Mouse (Mus musculus): ENCODE data around the gene Smox.
A peak's percentile ranks its signal among the peaks of the same experiment; 100 is the strongest.

Smox gene

DNA sequence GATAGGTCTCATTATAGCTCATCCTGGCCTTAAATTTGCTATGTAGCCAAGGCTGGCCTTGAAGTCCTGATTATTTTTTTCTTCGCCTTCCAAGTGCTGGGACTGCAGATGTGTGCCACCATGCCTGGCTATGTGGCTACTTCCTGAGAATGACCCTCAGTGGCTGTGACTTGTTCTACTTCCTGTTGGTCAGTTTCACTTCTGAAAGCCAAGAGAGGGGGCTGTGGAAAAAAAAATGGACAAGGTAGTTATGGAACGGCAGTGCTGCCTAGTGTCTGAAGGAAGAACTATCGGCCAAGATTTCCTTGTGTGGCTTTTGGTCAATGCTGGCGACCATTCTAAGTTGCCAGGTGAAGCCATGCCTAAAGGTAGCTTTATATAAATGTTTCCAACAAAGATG lies 26.3 kb downstream of the Smox start:
- no peak for DNase-seq

DNA sequence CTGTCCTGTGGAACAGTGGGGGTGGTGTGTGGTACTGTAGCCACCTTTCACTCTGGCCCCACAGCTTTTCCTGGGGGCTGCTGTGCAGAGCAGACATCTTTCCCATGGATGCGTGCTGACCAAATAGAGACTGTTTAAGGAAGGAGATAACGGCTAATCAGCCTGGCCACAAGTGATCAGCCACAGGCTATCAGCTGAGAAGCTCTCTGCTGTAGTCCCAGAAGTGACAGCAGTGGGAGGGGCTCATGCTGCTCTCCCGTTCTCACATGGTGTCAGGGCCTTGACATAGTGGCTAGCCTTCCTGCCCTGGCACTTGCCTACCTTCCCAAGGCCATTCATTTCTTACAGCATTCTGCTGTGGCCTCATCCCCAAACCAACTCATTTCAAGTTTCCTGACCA lies 27.5 kb downstream of the Smox start:
- DNase-seq, result no peak

DNA sequence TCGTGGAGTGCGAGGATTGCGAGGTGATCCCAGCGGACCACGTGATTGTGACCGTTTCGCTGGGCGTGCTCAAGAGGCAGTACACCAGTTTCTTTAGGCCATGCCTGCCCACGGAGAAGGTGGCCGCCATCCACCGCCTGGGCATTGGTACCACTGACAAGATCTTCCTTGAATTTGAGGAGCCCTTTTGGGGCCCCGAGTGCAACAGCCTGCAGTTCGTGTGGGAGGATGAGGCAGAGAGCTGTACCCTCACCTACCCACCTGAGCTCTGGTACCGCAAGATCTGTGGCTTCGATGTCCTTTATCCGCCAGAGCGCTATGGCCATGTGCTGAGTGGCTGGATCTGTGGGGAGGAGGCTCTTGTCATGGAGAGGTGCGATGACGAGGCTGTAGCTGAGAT lies 29.4 kb downstream of the Smox start:
- no peak for DNase-seq

DNA sequence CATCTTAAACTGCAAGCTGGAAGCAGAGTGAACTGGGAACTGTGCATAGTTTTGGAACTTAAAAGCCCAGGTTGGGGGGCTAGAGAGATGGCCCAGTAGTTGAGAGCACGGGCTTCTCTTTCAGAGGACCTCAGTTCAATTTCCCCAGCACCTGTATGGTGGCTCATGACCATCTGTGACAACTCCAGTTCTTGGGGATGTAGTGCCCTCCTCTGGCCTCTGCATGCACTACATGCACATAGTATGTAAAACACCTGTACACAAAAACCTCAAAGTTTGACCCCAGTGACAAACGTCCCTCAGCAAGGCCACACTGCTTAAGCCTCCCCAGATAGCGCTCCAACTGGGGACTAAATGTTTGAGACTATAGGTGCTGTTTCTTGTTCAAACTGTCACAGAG lies 35.8 kb downstream of the Smox start:
- DNase-seq, result peak; percentile 39

DNA sequence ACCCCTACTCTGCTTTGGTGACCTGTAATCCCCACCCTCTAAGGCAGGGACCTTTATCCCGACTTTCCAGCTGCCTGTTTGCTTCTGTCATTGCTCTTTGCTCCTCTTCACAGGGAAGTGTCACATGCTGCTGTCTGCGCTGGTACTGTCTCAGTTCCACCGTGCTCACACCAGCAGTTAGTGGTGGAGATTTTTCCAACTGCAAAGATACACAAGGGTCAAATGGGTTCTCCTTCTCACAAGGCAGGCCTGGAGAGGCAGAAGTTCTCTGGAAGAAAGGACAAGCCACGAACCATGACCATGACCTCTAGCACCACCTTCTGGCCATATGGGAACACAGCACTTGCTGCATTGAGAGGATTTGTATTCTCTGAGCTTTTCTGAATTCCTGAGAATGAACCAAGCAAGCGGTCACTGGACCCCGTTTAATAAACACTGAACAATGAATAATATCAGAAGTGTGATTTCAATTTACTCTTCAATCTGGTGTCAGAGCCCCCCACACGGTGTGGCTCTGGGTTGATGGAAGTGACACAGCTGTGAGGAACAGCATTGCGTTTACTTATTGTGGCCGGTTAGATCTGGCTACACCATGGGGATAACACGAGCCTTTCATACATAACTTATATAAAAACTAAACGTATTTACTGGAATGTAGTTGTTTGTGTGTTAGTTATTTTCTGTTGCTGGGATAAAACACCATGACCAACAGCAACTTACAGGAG lies 38.8 kb downstream of the Smox start:
- peak; percentile 78 for DNase-seq

DNA sequence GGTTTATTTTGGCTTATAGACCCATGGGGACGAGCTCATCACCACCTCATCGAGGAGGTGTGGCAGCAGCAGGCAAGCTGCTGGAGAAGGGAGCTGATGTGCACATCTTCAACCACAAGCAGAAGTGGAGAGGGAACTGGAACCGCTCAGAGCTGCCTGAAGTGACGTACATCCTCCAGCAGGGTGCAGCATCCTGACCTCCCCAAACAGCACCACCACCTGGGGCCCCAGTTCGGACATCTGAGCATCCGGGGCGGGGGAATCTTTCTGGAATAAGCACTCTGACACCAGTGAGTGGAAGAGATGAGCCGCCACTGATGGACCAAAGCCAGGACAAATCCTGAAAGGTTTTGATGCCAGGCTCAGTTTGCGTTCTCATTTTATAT lies 39.3 kb downstream of the Smox start:
- peak; percentile 60 for DNase-seq

DNA sequence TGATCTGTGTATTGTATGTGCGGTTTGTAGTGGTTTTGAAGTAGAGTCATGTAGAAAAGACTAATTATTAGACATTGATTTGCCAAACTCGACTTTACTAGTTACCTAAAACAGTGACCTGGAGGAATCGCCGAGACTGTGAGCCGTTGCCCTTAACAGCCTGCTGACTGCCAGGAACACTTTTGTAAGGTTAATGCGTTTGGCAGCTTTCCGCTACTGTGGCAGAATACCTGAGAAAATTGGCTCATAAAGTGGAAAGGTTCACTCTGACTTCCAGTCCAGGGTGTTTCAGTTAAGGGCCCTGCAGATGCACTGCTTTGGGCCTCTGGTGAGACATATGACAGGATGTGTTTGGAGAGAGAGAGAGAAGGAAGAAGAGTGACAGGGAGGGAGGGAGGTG lies 40.0 kb downstream of the Smox start:
- DNase-seq, result no peak

DNA sequence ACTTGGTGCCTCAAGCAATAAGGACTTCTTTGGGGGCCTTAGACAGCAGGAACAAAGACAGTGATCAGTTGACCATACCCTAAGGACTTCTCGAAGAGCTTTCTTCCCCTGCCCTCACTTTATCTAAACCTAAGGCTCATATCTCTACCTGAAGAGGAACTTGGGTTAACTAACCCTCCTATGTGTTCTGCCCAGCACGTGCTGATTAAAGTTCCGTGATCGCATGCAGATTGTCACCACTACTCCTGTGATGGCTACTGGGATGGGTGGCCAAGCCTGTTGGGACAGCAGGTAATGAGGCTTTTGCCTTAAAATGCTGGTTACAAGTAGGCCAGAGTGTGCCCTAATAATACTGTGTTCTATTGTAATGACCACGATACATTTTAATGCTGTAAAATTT lies 43.9 kb downstream of the Smox start:
- DNase-seq, result no peak

DNA sequence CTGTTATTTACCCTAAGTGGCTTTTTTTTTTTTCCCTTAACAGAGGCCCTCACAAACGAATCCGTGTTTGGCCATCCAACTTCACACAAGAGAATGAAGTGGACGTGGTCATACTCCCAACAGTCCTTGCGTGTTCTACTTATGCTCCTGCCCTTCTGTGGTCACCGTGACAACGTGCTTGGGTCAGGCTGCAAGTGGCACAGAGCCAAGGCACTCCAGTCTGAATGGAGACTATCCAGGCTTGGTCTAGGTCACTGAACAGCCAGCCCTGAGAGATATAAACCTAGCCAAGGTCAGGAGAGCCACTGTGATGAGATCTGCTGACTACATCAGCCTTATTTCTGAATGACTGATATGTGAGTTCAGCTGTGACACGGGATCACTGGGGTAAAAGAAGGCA lies 47.0 kb downstream of the Smox start:
- peak; percentile 69 for DNase-seq

DNA sequence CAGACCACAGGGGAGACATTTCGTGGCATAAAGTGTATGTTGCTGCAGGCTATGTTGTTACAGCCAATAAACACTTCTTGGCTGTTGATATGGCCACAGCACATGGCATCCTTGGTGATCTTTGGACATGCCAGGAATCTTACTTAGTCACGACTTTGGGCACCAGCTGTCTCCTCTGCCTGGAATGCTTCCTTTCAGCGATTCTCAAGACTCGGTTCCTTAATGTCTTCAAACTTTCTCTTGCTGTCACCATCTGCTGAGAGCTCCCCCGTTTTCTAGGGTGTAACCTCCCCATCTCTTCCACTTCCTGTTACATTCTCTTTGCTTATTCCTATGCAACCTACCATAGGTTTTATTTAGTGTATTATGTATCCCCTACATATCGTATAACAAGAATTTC lies 48.5 kb downstream of the Smox start:
- DNase-seq, result no peak

DNA sequence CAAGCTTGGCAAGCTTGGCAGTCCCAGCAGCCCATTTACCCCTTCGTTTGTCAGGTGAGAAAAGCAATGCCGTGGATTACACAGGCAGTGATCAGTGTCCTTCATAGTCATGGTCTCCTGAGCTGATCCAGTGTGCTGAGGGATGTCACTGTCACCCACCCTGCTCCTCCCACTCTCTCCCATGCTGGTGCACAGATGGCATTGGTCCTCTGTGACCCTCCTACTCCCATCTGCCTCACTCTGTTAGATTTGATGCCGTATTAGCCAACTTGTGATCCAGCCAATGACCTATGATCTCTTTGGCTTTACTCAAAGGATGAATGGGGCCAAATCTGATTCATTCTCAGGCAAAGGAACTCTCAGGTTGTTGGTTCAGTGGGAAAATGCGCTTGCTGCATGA lies 50.4 kb downstream of the Smox start:
- no peak for DNase-seq

DNA sequence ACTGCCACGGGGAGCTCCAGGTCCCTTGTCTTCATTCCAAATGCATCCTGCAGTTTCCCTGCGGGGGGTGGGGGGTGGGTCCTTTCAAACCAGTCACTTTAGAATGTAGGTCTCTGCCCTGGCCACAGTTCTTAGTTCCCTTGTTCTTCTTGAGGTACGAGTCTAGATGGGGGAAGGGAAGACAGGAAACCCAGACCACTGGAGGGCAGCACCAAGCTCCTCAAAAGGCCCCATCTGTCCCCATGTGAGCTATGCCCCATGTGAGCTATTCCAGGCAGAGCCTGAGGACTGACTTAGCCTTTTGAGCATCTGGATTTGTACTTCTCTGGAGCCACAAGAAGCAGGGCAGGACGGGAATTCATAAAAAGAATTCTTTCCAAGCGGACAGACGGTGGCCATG lies 51.2 kb downstream of the Smox start:
- peak; percentile 16 for DNase-seq

DNA sequence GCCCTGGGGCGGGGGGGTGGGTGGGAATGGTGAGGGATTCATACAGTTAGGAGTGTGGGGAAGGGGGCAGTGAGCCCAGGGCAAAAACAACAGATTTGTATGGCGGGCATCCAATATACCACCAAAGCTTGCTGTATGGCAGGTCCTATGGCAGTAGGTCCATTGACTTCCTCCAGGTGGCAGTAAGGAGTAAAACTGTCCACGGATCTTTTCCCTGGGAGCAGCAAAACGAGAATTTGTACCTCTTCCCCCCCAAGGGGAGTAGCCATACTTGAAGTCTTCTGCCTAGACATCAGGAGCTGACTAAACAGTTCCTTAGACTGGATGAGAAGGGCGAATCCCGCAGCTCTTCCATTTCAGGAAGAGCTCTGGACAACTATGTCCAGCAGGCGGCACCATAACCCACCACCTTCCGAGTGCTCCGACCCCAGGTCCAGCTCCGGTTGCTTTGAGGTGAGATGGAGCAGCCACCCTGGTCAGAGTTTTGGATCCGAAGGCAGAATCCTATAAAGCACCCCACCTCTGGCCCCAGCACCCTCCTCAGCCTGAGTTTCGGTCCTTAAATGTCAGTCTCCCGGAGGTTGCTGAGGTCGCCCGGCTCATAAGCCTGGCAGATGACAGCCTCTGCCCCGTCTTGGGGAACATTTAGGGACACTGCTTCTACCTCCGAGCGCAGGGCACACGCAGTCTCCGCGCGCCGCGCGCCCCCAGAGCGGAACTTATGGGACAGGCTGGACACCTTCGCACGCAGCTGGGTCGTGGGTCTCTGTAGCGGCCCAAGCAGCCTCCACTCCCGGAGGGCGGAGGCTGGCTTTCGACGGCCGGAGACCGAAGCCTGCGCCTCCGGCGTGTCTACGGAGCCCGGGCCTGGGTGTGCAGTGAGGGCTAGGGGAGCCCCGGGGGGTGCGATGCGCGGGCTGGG lies 54.4 kb downstream of the Smox start:
- DNase-seq, result peak; percentile 63

DNA sequence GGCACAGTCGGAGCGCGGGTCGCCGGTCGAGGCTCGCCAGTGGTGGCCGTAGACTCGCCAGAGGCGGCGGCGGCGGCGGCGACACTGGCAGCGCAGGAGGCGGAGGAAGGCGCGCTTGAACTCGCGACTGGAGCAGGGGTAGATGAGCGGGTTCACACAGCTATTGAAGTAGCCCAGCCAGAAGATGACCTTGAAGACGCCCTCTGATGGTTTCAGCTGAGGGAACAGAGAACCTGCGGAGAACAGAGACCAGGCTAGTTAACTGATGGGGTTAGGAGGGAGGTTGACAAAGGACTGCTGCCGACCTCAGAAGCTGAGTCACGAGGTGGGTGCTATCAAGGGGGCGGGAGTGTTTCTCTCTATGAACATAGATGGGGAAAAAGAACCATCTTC lies 55.0 kb downstream of the Smox start:
- no peak for DNase-seq

DNA sequence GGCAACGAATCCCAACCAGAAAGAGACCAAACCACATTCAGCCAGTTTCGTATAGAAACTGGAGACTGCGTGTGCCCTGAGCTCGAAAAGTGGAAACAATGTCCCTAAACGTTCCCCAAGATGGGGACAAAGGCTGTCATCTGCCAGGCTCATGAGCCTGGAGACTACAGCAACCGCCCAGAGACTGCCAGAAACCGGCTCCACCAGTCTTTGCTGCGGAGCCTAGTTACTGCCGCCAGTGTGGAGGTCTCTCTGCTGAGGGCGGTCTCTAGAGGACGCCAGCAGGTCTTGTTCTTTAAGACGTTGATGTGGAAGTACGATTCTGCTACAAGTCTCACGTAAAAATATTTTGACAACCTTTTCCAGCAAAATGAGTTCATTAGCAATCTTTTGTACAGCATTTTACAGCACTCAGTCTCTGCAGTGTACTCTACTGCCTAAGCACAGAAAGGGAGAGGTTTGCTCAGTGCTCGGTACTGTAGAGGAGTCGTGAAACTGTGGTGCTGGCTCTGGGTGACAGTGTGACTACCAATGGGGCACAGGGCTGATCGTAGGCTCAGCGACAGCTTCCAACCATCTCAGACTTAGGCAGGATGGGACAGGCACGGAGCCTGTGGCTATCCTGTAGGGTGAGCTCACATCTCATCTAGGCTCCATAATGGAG lies 55.6 kb downstream of the Smox start:
- no peak for DNase-seq

DNA sequence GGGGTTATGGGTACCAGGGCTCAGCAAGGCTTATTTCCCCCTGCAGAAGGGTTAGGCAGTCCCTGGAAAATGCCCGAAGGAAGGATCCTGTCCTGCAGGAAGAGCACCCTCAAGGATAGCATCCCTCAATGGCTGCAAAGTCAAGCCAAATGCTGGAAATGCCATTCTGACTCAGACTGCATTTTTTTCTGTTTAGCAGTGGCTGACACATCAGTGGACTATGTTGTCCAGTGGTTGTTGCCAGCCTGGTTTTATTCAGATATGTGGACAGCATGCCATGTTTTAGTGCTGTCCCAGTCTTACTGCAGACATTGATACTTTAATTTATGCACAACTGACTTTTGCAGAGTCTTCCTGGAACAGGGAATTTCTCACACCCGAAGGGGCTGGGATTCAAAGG lies 57.0 kb downstream of the Smox start:
- DNase-seq, result no peak

DNA sequence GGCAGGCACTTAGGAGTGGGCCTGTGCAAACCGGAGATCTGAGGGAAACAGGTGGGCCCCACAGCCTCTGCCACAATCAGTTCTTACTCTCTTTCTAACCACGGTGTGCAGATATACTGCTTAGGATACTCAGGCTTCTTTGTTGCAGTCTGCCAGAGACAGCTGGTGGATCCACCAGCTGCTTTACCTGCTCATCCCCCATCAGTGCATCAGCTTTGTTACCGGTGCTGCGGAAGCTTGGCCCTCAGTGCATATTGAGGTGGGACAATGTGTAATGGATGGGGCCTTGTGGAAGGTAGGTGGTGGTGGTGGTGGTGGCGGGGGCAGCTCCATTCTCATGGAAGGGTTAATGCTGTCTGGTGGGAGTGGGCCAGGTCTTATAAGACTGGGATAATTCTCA lies 57.8 kb downstream of the Smox start:
- no peak for DNase-seq

DNA sequence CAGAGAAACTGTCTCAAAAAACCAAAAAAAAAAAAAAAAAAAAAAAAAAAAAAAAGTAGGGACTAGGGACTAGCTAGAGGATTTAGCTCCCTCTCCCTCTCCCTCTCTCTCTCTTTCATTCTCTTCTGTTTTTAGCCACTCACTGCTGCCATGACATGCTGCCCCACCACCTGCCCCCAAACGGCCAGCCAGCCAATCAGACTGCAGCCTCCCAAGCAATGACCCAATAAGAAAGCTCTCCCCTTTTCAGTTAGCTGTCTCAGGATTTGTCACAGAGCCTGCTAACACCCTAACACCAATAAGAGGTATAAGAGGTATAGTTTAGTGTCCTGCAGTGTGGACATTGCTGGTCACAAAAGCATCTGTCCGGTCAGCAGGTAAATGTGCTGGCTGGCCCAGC lies 59.2 kb downstream of the Smox start:
- DNase-seq, result no peak

DNA sequence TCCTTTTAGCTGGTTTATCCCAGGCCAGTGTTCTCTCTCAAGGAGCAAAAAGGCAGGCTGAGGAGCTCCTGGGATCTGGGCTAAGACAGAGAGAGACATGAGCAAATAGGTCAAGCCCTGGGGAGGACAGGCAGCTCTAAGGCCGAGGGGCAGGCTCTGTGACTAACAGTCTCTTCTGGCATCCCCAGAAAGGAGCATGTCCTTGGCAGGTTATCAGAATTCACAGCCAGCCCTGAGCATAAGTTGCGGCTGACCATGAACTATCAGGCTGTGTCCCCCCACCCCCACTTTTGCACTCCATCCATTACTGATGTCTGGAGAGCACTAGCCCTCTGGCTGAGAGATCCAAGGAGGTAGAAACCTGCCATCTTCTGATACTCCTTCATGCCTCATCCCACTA lies 59.6 kb downstream of the Smox start:
- DNase-seq, result peak; percentile 15

DNA sequence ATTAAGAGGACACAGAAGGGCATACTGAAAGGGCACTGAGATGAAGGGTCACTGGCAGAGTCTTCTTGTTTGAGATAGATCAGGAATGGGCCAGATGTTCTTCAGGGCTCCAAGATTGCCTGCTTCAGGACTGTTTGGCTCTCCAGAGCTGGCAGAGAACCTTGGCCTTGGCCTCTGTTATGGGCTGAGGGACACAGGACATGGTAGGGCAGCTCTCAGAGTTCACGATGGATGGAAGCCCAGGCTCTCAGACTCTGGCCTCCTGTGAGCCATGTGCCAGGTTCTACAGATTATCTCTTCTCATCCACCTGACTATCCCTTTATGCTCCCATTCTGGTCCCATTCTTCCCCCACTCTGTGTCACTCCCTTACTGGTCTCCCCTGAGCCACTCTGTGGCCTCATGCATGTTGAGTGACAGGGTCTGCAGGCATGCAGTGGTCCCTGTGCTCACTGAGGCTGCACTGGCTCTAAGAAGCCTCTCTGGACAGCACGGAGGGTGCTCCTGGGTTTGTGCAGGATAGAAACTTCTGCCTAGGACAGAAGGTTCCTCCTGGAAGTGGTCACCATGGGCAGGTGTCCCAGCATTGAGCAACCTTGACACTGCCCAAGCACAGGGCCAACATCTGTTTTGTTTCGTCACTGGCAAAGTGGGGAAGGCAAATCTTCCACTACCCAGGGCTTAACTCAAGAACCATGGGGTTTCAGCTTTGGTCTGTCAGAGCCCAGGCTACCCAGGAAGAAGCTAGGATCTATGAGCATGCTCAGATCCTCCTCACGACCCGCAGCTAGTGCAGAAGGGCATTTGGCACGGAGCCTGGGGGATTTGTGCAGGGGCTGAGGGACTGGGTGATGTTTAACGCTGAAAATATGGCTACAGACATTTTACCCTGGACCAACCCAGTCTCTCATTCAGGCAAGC lies 60.7 kb downstream of the Smox start:
- DNase-seq, result no peak

DNA sequence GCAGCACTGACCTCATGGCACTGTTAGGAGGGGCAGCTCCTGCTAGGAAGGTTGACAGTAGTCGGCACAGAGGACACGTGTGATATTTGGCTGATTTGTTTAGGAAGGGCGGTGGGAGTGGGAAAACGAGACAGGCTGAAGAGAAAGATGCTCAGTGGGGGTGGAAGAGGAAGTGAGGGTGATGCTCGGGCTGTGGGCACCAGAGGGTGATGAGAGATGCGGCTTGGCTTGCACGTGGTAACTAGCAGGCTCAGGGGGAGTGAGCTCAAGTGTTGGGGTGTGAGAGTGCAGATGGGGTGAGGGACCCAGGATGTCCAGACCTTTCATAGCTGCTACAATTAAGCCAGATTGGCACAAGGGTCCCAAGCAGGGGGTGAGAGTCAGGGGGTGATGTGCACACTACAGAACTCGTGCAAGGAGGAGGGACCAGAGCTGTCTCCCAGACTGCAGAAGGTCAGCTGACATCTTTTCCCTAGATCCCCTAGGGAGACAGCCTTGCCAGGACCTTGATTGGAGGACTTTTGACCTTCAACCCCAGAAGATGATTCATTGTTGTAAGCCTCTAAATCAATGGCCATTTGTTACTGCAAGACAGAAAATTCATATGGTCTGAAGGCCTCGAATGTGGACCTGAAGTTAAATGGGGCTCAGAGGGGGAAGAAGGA lies 61.6 kb downstream of the Smox start:
- DNase-seq, result no peak

DNA sequence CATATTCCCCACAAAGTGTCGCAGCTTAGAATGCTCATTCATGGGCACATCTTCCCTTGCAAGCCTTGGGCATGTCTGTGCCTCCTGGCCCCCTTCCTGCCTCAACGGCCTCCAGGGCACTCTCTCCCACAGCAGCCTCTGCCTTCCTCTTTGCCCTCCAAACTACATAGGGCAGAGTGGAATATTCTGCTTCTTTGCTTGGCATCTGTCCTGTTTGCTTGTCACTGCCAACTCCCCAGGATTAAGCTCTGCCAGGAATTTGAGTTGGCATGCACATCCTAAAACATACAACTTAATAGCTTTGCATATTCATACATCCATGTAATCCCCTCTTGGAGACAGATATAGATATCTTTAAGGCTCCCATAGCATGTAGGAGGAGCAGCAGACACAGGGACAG lies 66.6 kb downstream of the Smox start:
- no peak for DNase-seq

All from lung, postnatal 36 days (tissue).